Mouse (Mus musculus) cortical plate, adult 2 months (tissue): ENCODE results near the gene Arfip1. TPM values are rescaled to one million over a fixed set of nuclear protein-coding genes. Genes with fewer than 3 reads are reported as not detected.

Experiments used
- H3K27ac ChIP-seq: fragments of 200-500 bp; 2 replicates; pipeline ENCODE4 v1.5.1; 2012; ENCODE audit warnings: low read length, control low read depth, inconsistent platforms; ENCODE audit not compliant: insufficient read depth
- H3K4me1 ChIP-seq: fragments of 200-500 bp; 2 replicates; pipeline ENCODE4 v1.6.1; 2011; ENCODE audit warnings: low read length; ENCODE audit not compliant: control insufficient read depth, insufficient read depth
- H3K4me3 ChIP-seq: fragments of 200-500 bp; 2 replicates; pipeline ENCODE4 v1.5.1; 2011; ENCODE audit warnings: mild to moderate bottlenecking, low read length, control low read depth; ENCODE audit not compliant: insufficient read depth
- CTCF ChIP-seq: fragments of 200-500 bp; IDR thresholded peaks from 2 replicates; pipeline ENCODE4 v1.5.1; 2011; ENCODE audit warnings: mild to moderate bottlenecking, control low read depth, low read length; ENCODE audit not compliant: insufficient read depth; ENCODE audit errors: extremely low read depth
- POLR2A ChIP-seq: fragments of 200-500 bp; IDR thresholded peaks from 2 replicates; pipeline ENCODE4 v1.6.1; 2011; ENCODE audit warnings: mild to moderate bottlenecking, low read length, control low read depth; ENCODE audit not compliant: insufficient read depth; ENCODE audit errors: extremely low read depth
- polyA plus RNA-seq: library from polyadenylated mRNA; depleted of rRNA; stranded (reverse); fragments of >200 nt; gene quantifications from 2 replicates; pipeline ENCODE4 v1.2.3, GENCODE M21; 2012

Gene Arfip1
- polyA plus RNA-seq, 1 experiment = 13.6 TPM

GRCm38 (mm10) chr3:84504291-84504690 lies 78.1 kb downstream of the Arfip1 start:
- Histone ChIP-seq H3K27ac (no peak overlapping the region), H3K4me3 (no peak overlapping the region), H3K4me1 (no peaks in the 10 kb centered on the region)
- no peak for TF ChIP-seq POLR2A

- Histone ChIP-seq H3K4me3 (no peak overlapping the region), H3K4me1 (no peaks in the 10 kb centered on the region), H3K27ac (no peak overlapping the region)
- TF ChIP-seq CTCF (no peak), POLR2A (no peak)
Observed at GRCm38 (mm10) chr3:84502101-84502500, 80.3 kb downstream of the Arfip1 start.

GRCm38 (mm10) chr3:84500491-84500890 lies 81.9 kb downstream of the Arfip1 start:
- no peaks in the 10 kb centered on the region for H3K4me1 ChIP-seq
- peak overlapping the region; percentile 56; the same call in 1 of the 2 replicates for H3K27ac ChIP-seq
- H3K4me3 ChIP-seq = no peak overlapping the region
- TF ChIP-seq POLR2A (no peak), CTCF (no peak)

GRCm38 (mm10) chr3:84497718-84498117 lies 84.7 kb downstream of the Arfip1 start:
- H3K4me1 ChIP-seq = no peaks in the 10 kb centered on the region
- no peak overlapping the region for H3K4me3 ChIP-seq
- no peak overlapping the region for H3K27ac ChIP-seq
- no peak for TF ChIP-seq CTCF
- no peak for TF ChIP-seq POLR2A

- H3K4me1 ChIP-seq = no peaks in the 10 kb centered on the region; the same call in 1 of the 2 replicates
- no peak overlapping the region for H3K27ac ChIP-seq
- no peak for TF ChIP-seq CTCF
- no peak for TF ChIP-seq POLR2A
- no peak overlapping the region for H3K4me3 ChIP-seq
Observed at GRCm38 (mm10) chr3:84492657-84493056, 89.8 kb downstream of the Arfip1 start.

- Histone ChIP-seq H3K4me3 (no peak overlapping the region), H3K27ac (no peak overlapping the region)
- TF ChIP-seq POLR2A (no peak), CTCF (no peak)
Observed at GRCm38 (mm10) chr3:84492148-84492547, 90.3 kb downstream of the Arfip1 start.

GRCm38 (mm10) chr3:84488716-84489115 lies 93.7 kb downstream of the Arfip1 start:
- TF ChIP-seq POLR2A (no peak), CTCF (no peak)
- Histone ChIP-seq H3K4me1 (no peaks in the 10 kb centered on the region; the same call in 1 of the 2 replicates), H3K27ac (0 out of 2 replicates have a peak overlapping the region, but pooled peaks have one; percentile 55), H3K4me3 (no peak overlapping the region)

More at GRCm38 (mm10) chr3:84492148-84492547, 90.3 kb downstream of the Arfip1 start:
- H3K4me1 ChIP-seq = no peaks in the 10 kb centered on the region; the same call in 1 of the 2 replicates

- TF ChIP-seq CTCF = no peak
- TF ChIP-seq POLR2A = no peak
- H3K4me1 ChIP-seq = no peaks in the 10 kb centered on the region
- no peak overlapping the region for H3K27ac ChIP-seq
- no peak overlapping the region for H3K4me3 ChIP-seq
Observed at GRCm38 (mm10) chr3:84484891-84485290, 97.5 kb downstream of the Arfip1 start.

GRCm38 (mm10) chr3:84484333-84484732 lies 98.1 kb downstream of the Arfip1 start:
- Histone ChIP-seq H3K4me3 (no peak overlapping the region), H3K4me1 (no peaks in the 10 kb centered on the region), H3K27ac (no peak overlapping the region)
- no peak for TF ChIP-seq CTCF

- no peaks in the 10 kb centered on the region for H3K4me1 ChIP-seq
- no peak overlapping the region for H3K4me3 ChIP-seq
- TF ChIP-seq POLR2A = no peak
- no peak overlapping the region for H3K27ac ChIP-seq
Observed at GRCm38 (mm10) chr3:84482121-84482520, 100.3 kb downstream of the Arfip1 start.

- Histone ChIP-seq H3K4me3 (peak overlapping the region; percentile 38; the same call in 1 of the 2 replicates), H3K27ac (no peak overlapping the region), H3K4me1 (no peaks in the 10 kb centered on the region)
- TF ChIP-seq POLR2A = no peak
Observed at GRCm38 (mm10) chr3:84481104-84481503, 101.3 kb downstream of the Arfip1 start.
